Mouse (Mus musculus): ENCODE results near the gene Ube2e1. TPM values are rescaled to one million over a fixed set of nuclear protein-coding genes. Genes with fewer than 3 reads are reported as not detected.

The Ube2e1 gene
- polyA plus RNA-seq, 1 experiment from 2014 or later, result 31.7 TPM

- H3K4me2 ChIP-seq, result no peak overlapping the region
- 58% methylated on average over 11 of the region's 11 CpGs for WGBS (ENCODE audit: insufficient replicate concordance)
- no peaks in the 10 kb centered on the region for H3K27me3 ChIP-seq
- no peak overlapping the region for H3K4me3 ChIP-seq (replicated peaks)
- no peaks in the 10 kb centered on the region for H3K9me3 ChIP-seq (replicated peaks)
- H3K36me3 ChIP-seq (replicated peaks), result peaks cover 6% of the 10 kb centered on the region; the same call in 1 of the 2 replicates
- H3K4me1 ChIP-seq (replicated peaks), result 0 out of 2 replicates have a peak, but pooled peaks cover 3% of the 10 kb centered on the region
- no peak for ATAC-seq (ENCODE audit: insufficient read depth)
- no peak overlapping the region for H3K27ac ChIP-seq (replicated peaks)
- no peak overlapping the region for H3K9ac ChIP-seq
These were observed 13.9 kb downstream of the Ube2e1 start for GRCm38 (mm10) chr14:18317457-18318411.

- Histone ChIP-seq H3K4me3 (replicated peaks) (no peak overlapping the region), H3K27me3 (no peaks in the 10 kb centered on the region), H3K36me3 (replicated peaks) (no peaks in the 10 kb centered on the region; the same call in 1 of the 2 replicates), H3K9ac (no peak overlapping the region), H3K27ac (replicated peaks) (no peak overlapping the region), H3K9me3 (replicated peaks) (no peaks in the 10 kb centered on the region), H3K4me2 (no peak overlapping the region), H3K4me1 (replicated peaks) (no peaks in the 10 kb centered on the region)
- ATAC-seq (ENCODE audit: insufficient read depth), result no peak
- 86% methylated on average over 5 of the region's 5 CpGs for WGBS (ENCODE audit: insufficient replicate concordance)
These were observed 27.5 kb downstream of the Ube2e1 start for GRCm38 (mm10) chr14:18304165-18304564.

GRCm38 (mm10) chr14:18303262-18303661 is 28.4 kb downstream of the Ube2e1 start:
- Histone ChIP-seq H3K27ac (replicated peaks) (no peak overlapping the region), H3K9ac (no peak overlapping the region), H3K4me3 (replicated peaks) (no peak overlapping the region), H3K27me3 (no peaks in the 10 kb centered on the region), H3K36me3 (replicated peaks) (no peaks in the 10 kb centered on the region; the same call in 1 of the 2 replicates), H3K4me2 (no peak overlapping the region), H3K4me1 (replicated peaks) (no peaks in the 10 kb centered on the region), H3K9me3 (replicated peaks) (no peaks in the 10 kb centered on the region)
- ATAC-seq (ENCODE audit: insufficient read depth), result no peak
- WGBS (ENCODE audit: insufficient replicate concordance), result 56% methylated on average over 4 of the region's 4 CpGs

GRCm38 (mm10) chr14:18302750-18303149 is 28.9 kb downstream of the Ube2e1 start:
- no peaks in the 10 kb centered on the region for H3K27me3 ChIP-seq
- H3K9me3 ChIP-seq (replicated peaks), result no peaks in the 10 kb centered on the region
- H3K9ac ChIP-seq, result no peak overlapping the region
- ATAC-seq (ENCODE audit: insufficient read depth), result no peak
- no peaks in the 10 kb centered on the region for H3K4me1 ChIP-seq (replicated peaks)
- H3K36me3 ChIP-seq (replicated peaks), result no peaks in the 10 kb centered on the region; the same call in 1 of the 2 replicates
- H3K4me3 ChIP-seq (replicated peaks), result no peak overlapping the region
- no peak overlapping the region for H3K4me2 ChIP-seq
- no peak overlapping the region for H3K27ac ChIP-seq (replicated peaks)
- WGBS (ENCODE audit: insufficient replicate concordance), result 42% methylated on average over 3 of the region's 3 CpGs

GRCm38 (mm10) chr14:18301591-18301990 is 30.1 kb downstream of the Ube2e1 start:
- Histone ChIP-seq H3K9me3 (replicated peaks) (no peaks in the 10 kb centered on the region), H3K27ac (replicated peaks) (no peak overlapping the region), H3K27me3 (no peaks in the 10 kb centered on the region), H3K4me3 (replicated peaks) (no peak overlapping the region), H3K4me1 (replicated peaks) (no peaks in the 10 kb centered on the region), H3K9ac (no peak overlapping the region), H3K36me3 (replicated peaks) (no peaks in the 10 kb centered on the region; the same call in 1 of the 2 replicates), H3K4me2 (no peak overlapping the region)
- no peak for ATAC-seq (ENCODE audit: insufficient read depth)
- 31% methylated on average over 3 of the region's 3 CpGs for WGBS (ENCODE audit: insufficient replicate concordance)

GRCm38 (mm10) chr14:18300676-18301075 is 31.0 kb downstream of the Ube2e1 start:
- no peaks in the 10 kb centered on the region for H3K4me1 ChIP-seq (replicated peaks)
- H3K4me2 ChIP-seq, result no peak overlapping the region
- 81% methylated on average over 2 of the region's 2 CpGs for WGBS (ENCODE audit: insufficient replicate concordance)
- H3K9me3 ChIP-seq (replicated peaks), result no peaks in the 10 kb centered on the region
- H3K4me3 ChIP-seq (replicated peaks), result no peak overlapping the region
- H3K36me3 ChIP-seq (replicated peaks), result no peaks in the 10 kb centered on the region; the same call in 1 of the 2 replicates
- H3K9ac ChIP-seq, result no peak overlapping the region
- H3K27me3 ChIP-seq, result no peaks in the 10 kb centered on the region
- no peak overlapping the region for H3K27ac ChIP-seq (replicated peaks)
- ATAC-seq (ENCODE audit: insufficient read depth), result no peak

GRCm38 (mm10) chr14:18298874-18299273 is 32.8 kb downstream of the Ube2e1 start:
- H3K9ac ChIP-seq, result no peak overlapping the region
- H3K4me3 ChIP-seq (replicated peaks), result no peak overlapping the region
- no peaks in the 10 kb centered on the region for H3K9me3 ChIP-seq (replicated peaks)
- H3K27ac ChIP-seq (replicated peaks), result no peak overlapping the region
- no peaks in the 10 kb centered on the region for H3K4me1 ChIP-seq (replicated peaks)
- WGBS (ENCODE audit: insufficient replicate concordance), result 67% methylated on average over 2 of the region's 2 CpGs
- no peak for ATAC-seq (ENCODE audit: insufficient read depth)
- no peaks in the 10 kb centered on the region for H3K27me3 ChIP-seq
- no peak overlapping the region for H3K4me2 ChIP-seq
- H3K36me3 ChIP-seq (replicated peaks), result no peaks in the 10 kb centered on the region

- no peaks in the 10 kb centered on the region for H3K36me3 ChIP-seq (replicated peaks)
- H3K4me3 ChIP-seq (replicated peaks), result no peak overlapping the region
- no peak overlapping the region for H3K27ac ChIP-seq (replicated peaks)
- no peaks in the 10 kb centered on the region for H3K27me3 ChIP-seq
- H3K9me3 ChIP-seq (replicated peaks), result no peaks in the 10 kb centered on the region
- H3K9ac ChIP-seq, result no peak overlapping the region
- 31% methylated on average over 2 of the region's 2 CpGs for WGBS (ENCODE audit: insufficient replicate concordance)
- H3K4me1 ChIP-seq (replicated peaks), result no peaks in the 10 kb centered on the region
- H3K4me2 ChIP-seq, result no peak overlapping the region
- no peak for ATAC-seq (ENCODE audit: insufficient read depth)
These were observed 34.2 kb downstream of the Ube2e1 start for GRCm38 (mm10) chr14:18297441-18297840.

GRCm38 (mm10) chr14:18292578-18292977 is 39.1 kb downstream of the Ube2e1 start:
- H3K4me1 ChIP-seq (replicated peaks), result no peaks in the 10 kb centered on the region
- no peaks in the 10 kb centered on the region for H3K27me3 ChIP-seq
- no peak overlapping the region for H3K4me2 ChIP-seq
- H3K27ac ChIP-seq (replicated peaks), result no peak overlapping the region
- H3K9ac ChIP-seq, result no peak overlapping the region
- no peaks in the 10 kb centered on the region for H3K9me3 ChIP-seq (replicated peaks)
- WGBS (ENCODE audit: insufficient replicate concordance), result 62% methylated on average over 3 of the region's 3 CpGs
- no peaks in the 10 kb centered on the region for H3K36me3 ChIP-seq (replicated peaks)
- ATAC-seq (ENCODE audit: insufficient read depth), result no peak
- no peak overlapping the region for H3K4me3 ChIP-seq (replicated peaks)

GRCm38 (mm10) chr14:18292111-18292510 is 39.5 kb downstream of the Ube2e1 start:
- no peaks in the 10 kb centered on the region for H3K36me3 ChIP-seq (replicated peaks)
- H3K9me3 ChIP-seq (replicated peaks), result no peaks in the 10 kb centered on the region
- no peaks in the 10 kb centered on the region for H3K27me3 ChIP-seq
- H3K9ac ChIP-seq, result no peak overlapping the region
- ATAC-seq (ENCODE audit: insufficient read depth), result no peak
- no peak overlapping the region for H3K4me3 ChIP-seq (replicated peaks)
- no peak overlapping the region for H3K4me2 ChIP-seq
- no peaks in the 10 kb centered on the region for H3K4me1 ChIP-seq (replicated peaks)
- whole genome bisulfite sequencing (ENCODE audit: insufficient replicate concordance), result 49% methylated on average over 3 of the region's 3 CpGs
- no peak overlapping the region for H3K27ac ChIP-seq (replicated peaks)

- Histone ChIP-seq H3K9me3 (replicated peaks) (no peaks in the 10 kb centered on the region), H3K9ac (no peak overlapping the region), H3K4me2 (no peak overlapping the region), H3K4me3 (replicated peaks) (no peak overlapping the region), H3K36me3 (replicated peaks) (peaks cover 4% of the 10 kb centered on the region; the same call in 1 of the 2 replicates), H3K27me3 (no peaks in the 10 kb centered on the region), H3K27ac (replicated peaks) (no peak overlapping the region), H3K4me1 (replicated peaks) (no peaks in the 10 kb centered on the region)
- ATAC-seq (ENCODE audit: insufficient read depth), result no peak
- 68% methylated on average over 2 of the region's 2 CpGs for WGBS (ENCODE audit: insufficient replicate concordance)
These were observed 44.3 kb downstream of the Ube2e1 start for GRCm38 (mm10) chr14:18287391-18287790.
